Mouse (Mus musculus) intestine, embryonic 15.5 days (tissue): ENCODE measurements around the gene Ezh1. TPM values are rescaled to one million over a fixed set of nuclear protein-coding genes. Genes with fewer than 3 reads are reported as not detected.
"Not testable (repeated sequence)": the region's sequence is repeated elsewhere in the genome, so short reads cannot be mapped to it uniquely, and the experiment has no call there.

Source experiments
- ATAC-seq: fragments of 200-750 bp; cut with Nextera tagmentation; 2 replicates; pipeline ENCODE4 v1.8.0; 2017; ENCODE audit warnings: moderate TSS enrichment, moderate library complexity
- H3K27ac ChIP-seq: fragments of 300-500 bp; sonication (generic); 2 replicates; pipeline ENCODE4 v1.5.1; 2015; ENCODE audit warnings: mild to moderate bottlenecking, inconsistent platforms
- H3K27me3 ChIP-seq: fragments of 300-500 bp; sonication (generic); replicated peaks from 2 replicates; pipeline ENCODE4 v1.6.1; 2015; ENCODE audit warnings: inconsistent platforms
- H3K36me3 ChIP-seq: fragments of 300-500 bp; sonication (generic); 2 replicates; pipeline ENCODE4 v1.6.1; 2015; ENCODE audit warnings: inconsistent platforms
- H3K4me1 ChIP-seq: fragments of 300-500 bp; sonication (generic); replicated peaks from 2 replicates; pipeline ENCODE4 v1.6.1; 2015; ENCODE audit warnings: inconsistent platforms
- H3K4me2 ChIP-seq: fragments of 300-500 bp; sonication (generic); replicated peaks from 2 replicates; pipeline ENCODE4 v1.6.1; 2015; ENCODE audit warnings: mild to moderate bottlenecking, inconsistent platforms
- H3K4me3 ChIP-seq: fragments of 300-500 bp; sonication (generic); replicated peaks from 2 replicates; pipeline ENCODE4 v1.5.1; 2015; ENCODE audit warnings: inconsistent platforms
- H3K9ac ChIP-seq: fragments of 300-500 bp; sonication (generic); 2 replicates; pipeline ENCODE4 v1.6.1; 2015; ENCODE audit warnings: inconsistent platforms
- H3K9me3 ChIP-seq: fragments of 300-500 bp; sonication (generic); 2 replicates; pipeline ENCODE4 v1.6.1; 2016; ENCODE audit warnings: inconsistent platforms
- WGBS: fragments of 180-500 bp; shearing (Covaris S2); methylation state at CpG from one replicate; pipeline ENCODE4 v1.1.7; 2015; 5-methylcytosine and 5-hydroxymethylcytosine counted together
- polyA plus RNA-seq: library from polyadenylated mRNA; unstranded; fragments of >200 nt; fragmentation: Nextera tagmentation; extraction: Ambion mirVana; gene quantifications from 2 replicates; pipeline ENCODE4 v1.2.1, GENCODE M21; 2015

Gene Ezh1
- polyA plus RNA-seq, 1 experiment from 2014 or later, result 16.3 TPM

DNA sequence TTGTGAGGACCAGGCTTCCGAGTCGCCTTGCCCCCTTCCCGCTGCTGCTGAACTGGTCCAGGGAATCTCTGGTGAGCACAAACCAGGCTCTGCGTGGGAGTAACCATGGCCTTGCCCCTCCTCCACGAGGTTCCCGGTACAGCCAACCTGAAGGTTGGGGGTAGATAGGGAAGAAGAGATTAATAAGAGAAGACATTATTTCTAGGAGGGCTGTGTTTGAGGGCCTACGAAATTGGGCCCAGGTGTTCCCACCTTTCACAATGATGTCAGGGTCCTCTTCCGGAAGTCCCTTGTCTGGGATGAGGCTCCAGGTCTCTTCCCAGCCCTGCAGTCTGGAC is 58.3 kb downstream of the Ezh1 start:
- no peak overlapping the region for H3K9ac ChIP-seq
- no peak overlapping the region for H3K27ac ChIP-seq
- peaks cover 43% of the 10 kb centered on the region for H3K4me1 ChIP-seq
- no peak overlapping the region for H3K4me2 ChIP-seq
- peaks cover 13% of the 10 kb centered on the region for H3K27me3 ChIP-seq
- WGBS, result 74% methylated on average over 8 of the region's 8 CpGs
- ATAC-seq, result no peak
- H3K4me3 ChIP-seq, result no peak overlapping the region
- H3K9me3 ChIP-seq, result no peaks in the 10 kb centered on the region
- peaks cover 29% of the 10 kb centered on the region for H3K36me3 ChIP-seq

- H3K36me3 ChIP-seq, result peaks cover 29% of the 10 kb centered on the region
- H3K4me2 ChIP-seq, result no peak overlapping the region
- WGBS, result 75% methylated on average over 19 of the region's 19 CpGs
- peaks cover 43% of the 10 kb centered on the region for H3K4me1 ChIP-seq
- no peak overlapping the region for H3K9ac ChIP-seq
- H3K27me3 ChIP-seq, result peaks cover 13% of the 10 kb centered on the region
- H3K9me3 ChIP-seq, result no peaks in the 10 kb centered on the region
- H3K4me3 ChIP-seq, result no peak overlapping the region
- no peak overlapping the region for H3K27ac ChIP-seq
- no peak for ATAC-seq
Observed at GRCm38 (mm10) chr11:101167211-101167962, 58.9 kb downstream of the Ezh1 start.

GRCm38 (mm10) chr11:101166357-101166756 is 59.9 kb downstream of the Ezh1 start:
- Histone ChIP-seq H3K36me3 (peaks cover 34% of the 10 kb centered on the region), H3K27ac (no peak overlapping the region), H3K4me2 (no peak overlapping the region), H3K4me1 (peaks cover 45% of the 10 kb centered on the region), H3K9ac (no peak overlapping the region), H3K9me3 (no peaks in the 10 kb centered on the region), H3K4me3 (no peak overlapping the region), H3K27me3 (peaks cover 13% of the 10 kb centered on the region)
- ATAC-seq, result no peak
- WGBS, result 74% methylated on average over 14 of the region's 14 CpGs

GRCm38 (mm10) chr11:101164677-101165580 is 61.3 kb downstream of the Ezh1 start:
- peaks cover 42% of the 10 kb centered on the region for H3K4me1 ChIP-seq
- no peak overlapping the region for H3K9ac ChIP-seq
- H3K4me2 ChIP-seq, result no peak overlapping the region
- no peak for ATAC-seq
- H3K4me3 ChIP-seq, result no peak overlapping the region
- H3K27me3 ChIP-seq, result peaks cover 13% of the 10 kb centered on the region
- H3K9me3 ChIP-seq, result no peaks in the 10 kb centered on the region
- 55% methylated on average over 35 of the region's 35 CpGs for WGBS
- peaks cover 35% of the 10 kb centered on the region for H3K36me3 ChIP-seq
- H3K27ac ChIP-seq, result no peak overlapping the region

- ATAC-seq, result no peak
- WGBS, result 42% methylated on average over 21 of the region's 21 CpGs
- no peaks in the 10 kb centered on the region for H3K9me3 ChIP-seq
- peaks cover 36% of the 10 kb centered on the region for H3K4me1 ChIP-seq
- H3K27me3 ChIP-seq, result peaks cover 13% of the 10 kb centered on the region
- peaks cover 35% of the 10 kb centered on the region for H3K36me3 ChIP-seq
- 0 out of 2 replicates have a peak overlapping the region, but pooled peaks have one; percentile 23 for H3K9ac ChIP-seq
- H3K4me3 ChIP-seq, result peak overlapping the region; percentile 16
- no peak overlapping the region for H3K27ac ChIP-seq
- peak overlapping the region; percentile 51 for H3K4me2 ChIP-seq
Observed at GRCm38 (mm10) chr11:101164351-101164665, 62.0 kb downstream of the Ezh1 start.

DNA sequence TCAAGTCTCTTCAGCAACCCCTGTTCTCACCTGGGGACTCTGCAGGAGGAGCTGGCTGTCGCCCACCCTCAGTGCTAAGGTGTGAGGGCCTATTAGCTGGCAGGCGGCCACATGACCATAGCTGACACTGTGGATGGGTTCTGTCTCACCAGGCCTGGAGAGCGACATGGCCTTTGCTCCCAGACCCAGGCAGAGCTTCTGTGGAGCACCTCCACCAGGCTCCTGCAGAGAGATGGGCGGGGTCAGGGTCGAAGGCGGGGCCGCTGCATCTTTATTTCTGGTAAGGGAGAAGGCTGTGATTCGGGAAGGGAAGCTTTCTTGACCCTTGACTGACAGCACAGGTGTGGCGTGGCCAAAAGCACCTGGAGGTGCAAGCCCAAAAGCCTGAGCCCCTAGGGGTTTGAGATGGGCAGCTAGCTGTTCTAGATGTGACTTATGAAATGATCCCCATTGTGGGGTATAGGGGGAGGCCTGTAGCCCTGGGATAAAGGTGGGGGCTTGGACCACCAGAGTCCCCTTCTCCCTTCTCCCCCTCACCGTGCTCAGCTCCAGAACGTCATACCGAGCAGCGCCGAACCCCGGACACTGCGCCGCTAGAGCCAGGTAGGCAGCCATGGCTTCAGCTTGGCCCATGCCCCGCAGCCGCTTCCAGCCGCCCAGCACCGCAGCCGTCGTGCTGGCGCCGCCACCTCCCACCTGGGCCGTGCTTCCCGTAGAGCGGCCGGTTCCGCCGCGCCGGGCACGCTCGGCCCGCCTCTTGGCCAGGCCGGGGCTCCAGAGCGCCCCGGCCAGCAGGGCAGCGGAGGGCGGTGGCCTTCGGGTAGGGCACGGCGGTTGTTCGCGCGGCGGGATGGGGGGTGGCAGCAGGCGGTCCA is 62.5 kb downstream of the Ezh1 start:
- Histone ChIP-seq H3K27me3 (peaks cover 13% of the 10 kb centered on the region), H3K4me1 (peaks cover 30% of the 10 kb centered on the region), H3K36me3 (peaks cover 35% of the 10 kb centered on the region), H3K4me2 (peak overlapping the region; percentile 51), H3K9me3 (no peaks in the 10 kb centered on the region), H3K27ac (no peak overlapping the region), H3K4me3 (peak overlapping the region; percentile 16), H3K9ac (0 out of 2 replicates have a peak overlapping the region, but pooled peaks have one; percentile 23)
- peak; percentile 52 for ATAC-seq
- 44% methylated on average over 48 of the region's 49 CpGs for WGBS

GRCm38 (mm10) chr11:101162772-101163171 is 63.5 kb downstream of the Ezh1 start:
- 70% methylated on average over 5 of the region's 5 CpGs for WGBS
- Histone ChIP-seq H3K4me3 (no peak overlapping the region), H3K27ac (no peak overlapping the region), H3K36me3 (peaks cover 31% of the 10 kb centered on the region), H3K9me3 (no peaks in the 10 kb centered on the region), H3K4me2 (no peak overlapping the region), H3K9ac (no peak overlapping the region), H3K27me3 (peaks cover 13% of the 10 kb centered on the region), H3K4me1 (peaks cover 25% of the 10 kb centered on the region)
- ATAC-seq, result no peak

DNA sequence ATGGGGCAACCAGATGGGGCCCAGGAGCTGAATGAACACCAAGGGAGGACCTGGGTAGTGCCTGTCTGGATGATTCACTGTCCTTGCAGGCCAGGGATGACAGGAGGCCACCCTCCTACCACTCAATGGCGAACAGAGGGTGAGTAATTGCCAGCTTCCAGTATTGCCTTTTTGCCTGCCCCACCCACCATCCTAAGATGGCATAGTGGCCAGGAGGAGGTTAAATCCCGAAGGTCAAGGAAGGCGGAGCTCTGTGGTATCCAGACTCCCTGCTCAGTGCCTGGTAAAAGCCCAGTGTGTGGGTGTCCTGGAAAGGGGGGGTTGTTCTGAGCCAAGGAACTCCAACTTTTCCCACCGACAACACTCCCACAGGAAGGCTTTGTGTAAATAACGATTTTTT is 64.0 kb downstream of the Ezh1 start:
- no peak overlapping the region for H3K9ac ChIP-seq
- peaks cover 25% of the 10 kb centered on the region for H3K4me1 ChIP-seq
- no peak overlapping the region for H3K27ac ChIP-seq
- H3K9me3 ChIP-seq, result no peaks in the 10 kb centered on the region
- H3K27me3 ChIP-seq, result peaks cover 13% of the 10 kb centered on the region
- WGBS, result 57% methylated on average over 5 of the region's 5 CpGs
- H3K36me3 ChIP-seq, result peaks cover 26% of the 10 kb centered on the region
- no peak overlapping the region for H3K4me2 ChIP-seq
- H3K4me3 ChIP-seq, result no peak overlapping the region
- no peak for ATAC-seq

GRCm38 (mm10) chr11:101161551-101161950 is 64.7 kb downstream of the Ezh1 start:
- Histone ChIP-seq H3K4me3 (no peak overlapping the region), H3K27me3 (peaks cover 10% of the 10 kb centered on the region), H3K9me3 (no peaks in the 10 kb centered on the region), H3K4me1 (peaks cover 25% of the 10 kb centered on the region), H3K27ac (no peak overlapping the region), H3K4me2 (no peak overlapping the region), H3K9ac (no peak overlapping the region), H3K36me3 (peaks cover 23% of the 10 kb centered on the region)
- ATAC-seq, result no peak
- 88% methylated on average over 15 of the region's 15 CpGs for WGBS

DNA sequence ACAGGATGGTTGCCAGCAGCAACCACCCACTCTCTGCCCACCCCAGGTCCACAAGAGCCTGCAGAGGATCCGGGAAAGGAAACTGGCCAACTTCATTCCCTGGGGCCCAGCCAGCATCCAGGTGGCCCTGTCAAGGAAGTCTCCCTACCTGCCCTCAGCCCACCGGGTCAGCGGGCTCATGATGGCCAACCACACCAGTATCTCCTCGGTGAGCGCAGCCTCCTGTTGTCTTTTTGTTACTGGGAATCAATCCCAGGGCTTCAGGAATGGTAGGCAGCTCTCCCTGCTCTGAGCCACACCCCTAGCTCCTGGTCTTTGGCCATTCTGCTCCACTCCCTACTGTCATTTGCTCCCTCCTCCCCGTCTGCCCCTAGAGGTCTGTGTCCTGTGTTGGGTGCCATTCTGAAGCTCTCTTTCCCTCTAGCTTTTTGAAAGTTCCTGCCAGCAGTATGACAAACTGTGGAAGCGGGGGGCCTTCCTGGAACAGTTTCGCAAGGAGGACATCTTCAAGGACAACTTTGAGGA is 65.2 kb downstream of the Ezh1 start:
- not testable (repeated sequence) for H3K27ac ChIP-seq, ATAC-seq, H3K4me3 ChIP-seq, H3K27me3 ChIP-seq, H3K4me2 ChIP-seq, H3K9me3 ChIP-seq, H3K9ac ChIP-seq
- H3K36me3 ChIP-seq, result peaks cover 18% of the 10 kb centered on the region
- H3K4me1 ChIP-seq, result peaks cover 27% of the 10 kb centered on the region
- 82% methylated on average over 8 of the region's 8 CpGs for WGBS

DNA sequence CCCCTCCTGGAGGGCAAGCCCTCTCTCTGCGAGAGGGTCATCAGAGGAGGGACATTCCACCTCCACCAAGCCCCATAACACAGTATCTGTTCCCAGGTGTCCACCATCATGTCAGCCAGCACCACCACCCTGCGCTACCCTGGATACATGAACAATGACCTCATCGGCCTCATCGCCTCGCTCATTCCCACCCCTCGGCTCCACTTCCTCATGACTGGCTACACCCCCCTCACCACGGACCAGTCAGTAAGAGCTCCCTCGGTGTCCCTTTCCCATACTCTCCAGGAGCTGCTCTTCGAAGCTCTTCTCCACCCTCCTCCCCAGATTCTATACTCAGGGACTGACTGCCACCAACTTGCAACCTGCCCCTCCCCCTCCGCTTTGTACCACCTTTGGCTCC is 66.1 kb downstream of the Ezh1 start:
- WGBS, result 79% methylated on average over 10 of the region's 10 CpGs
- H3K36me3 ChIP-seq, result peaks cover 18% of the 10 kb centered on the region
- not testable (repeated sequence) for H3K9ac ChIP-seq, H3K9me3 ChIP-seq, H3K4me2 ChIP-seq, H3K27ac ChIP-seq, H3K27me3 ChIP-seq, ATAC-seq, H3K4me3 ChIP-seq
- H3K4me1 ChIP-seq, result peaks cover 31% of the 10 kb centered on the region
